Mouse (Mus musculus) lung, adult 2 months (tissue): ENCODE measurements around the gene Prss46.

Experiments used
- CTCF ChIP-seq: fragments of 200-500 bp; IDR thresholded peaks from 2 replicates; pipeline ENCODE4 v1.5.1; 2011; ENCODE audit warnings: mild to moderate bottlenecking, low read length, control low read depth; ENCODE audit not compliant: insufficient read depth
- POLR2A ChIP-seq: fragments of 200-500 bp; IDR thresholded peaks from 2 replicates; pipeline ENCODE4 v1.6.1; 2011; ENCODE audit warnings: low read depth, mild to moderate bottlenecking, control low read depth, low read length, borderline replicate concordance; ENCODE audit errors: extremely low read depth

GRCm38 (mm10) chr9:110833021-110833420 lies 11.3 kb upstream of the Prss46 start:
- TF ChIP-seq CTCF (no peak), POLR2A (no peak)
